Mouse (Mus musculus) heart, adult 9 months (tissue): ENCODE measurements at regions not wholly inside any gene's neighbourhood (a gene's known extent, or its start where the extent isn't known, plus 50 kb on each side); places are given as distances from the start of the nearest gene placed in this dataset.
A peak's percentile ranks its signal among the peaks of the same experiment; 100 is the strongest.

Source experiments
- DNase-seq, 2 experiments: peaks; one replicate each; pipeline ENCODE4 v3.0.0; 2022; ENCODE audit warnings: low spot score in 2 of 2

- DNase-seq = no peak
Observed at GRCm38 (mm10) chr8:128559004-128559662, 126.3 kb upstream of the Itgb1 start.

- DNase-seq = no peak
Observed at GRCm38 (mm10) chr8:128560418-128560817, 125.0 kb upstream of the Itgb1 start.

DNA sequence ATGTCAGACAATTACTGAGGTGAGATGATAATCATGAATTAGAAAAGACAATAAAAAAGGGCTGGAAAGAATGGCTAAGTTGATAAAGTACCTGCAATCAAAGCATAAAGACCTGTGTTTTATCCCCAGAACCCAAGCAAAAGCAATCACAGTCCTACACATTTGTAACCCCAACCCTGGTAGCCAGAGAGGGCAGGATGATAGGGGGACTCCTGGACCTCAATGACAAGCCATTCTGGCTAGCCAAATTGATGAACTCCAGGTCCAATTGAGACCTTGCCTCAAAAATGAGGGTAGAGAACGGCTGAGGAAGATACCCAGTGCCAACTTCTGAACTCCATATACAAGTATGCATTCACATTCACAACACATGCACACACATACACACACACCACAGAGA is 124.4 kb upstream of the Itgb1 start:
- no peak for DNase-seq

GRCm38 (mm10) chr8:128562625-128563024 is 122.8 kb upstream of the Itgb1 start:
- DNase-seq = peak; percentile 65 to 85

GRCm38 (mm10) chr8:128563744-128564143 is 121.7 kb upstream of the Itgb1 start:
- peak; percentile 36 to 67 for DNase-seq

DNA sequence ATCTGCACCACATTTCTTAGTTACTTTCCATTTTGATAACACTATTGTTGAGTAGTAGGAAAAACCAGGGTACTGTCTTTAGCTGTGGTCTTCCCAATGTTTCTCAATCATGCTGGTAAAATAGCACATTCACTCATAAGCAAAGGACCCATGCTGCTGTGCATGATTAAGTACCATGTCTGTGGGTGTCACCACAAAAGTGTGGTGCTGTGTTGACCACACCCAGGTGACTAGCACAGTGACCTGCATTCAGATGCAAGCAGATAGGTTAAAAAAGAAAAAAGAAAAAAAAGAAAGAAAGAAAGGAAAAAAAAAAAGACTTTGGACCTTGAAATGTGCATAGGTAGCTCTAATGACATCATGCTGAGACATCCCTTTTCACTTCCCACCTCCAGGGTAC is 113.2 kb upstream of the Itgb1 start:
- DNase-seq = no peak

DNA sequence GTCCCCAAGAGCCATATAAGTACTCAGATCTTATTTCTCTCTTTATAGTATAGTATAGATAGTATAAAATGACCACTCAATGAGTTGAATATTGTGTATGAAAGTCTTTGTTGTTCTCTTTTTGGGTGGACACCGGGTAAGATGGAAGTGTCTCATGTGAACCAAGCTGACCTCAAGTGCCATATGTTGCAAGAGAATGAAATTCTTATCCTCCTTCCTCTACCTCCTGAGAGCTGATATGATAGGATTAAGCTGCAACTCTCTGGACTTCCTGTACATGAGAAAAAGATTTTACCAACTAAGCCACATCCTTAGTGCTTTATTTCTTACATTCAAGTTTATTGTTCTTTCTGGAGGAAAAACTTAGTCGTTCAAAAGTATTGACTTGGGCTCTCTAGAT is 91.3 kb upstream of the Itgb1 start:
- DNase-seq = no peak

DNA sequence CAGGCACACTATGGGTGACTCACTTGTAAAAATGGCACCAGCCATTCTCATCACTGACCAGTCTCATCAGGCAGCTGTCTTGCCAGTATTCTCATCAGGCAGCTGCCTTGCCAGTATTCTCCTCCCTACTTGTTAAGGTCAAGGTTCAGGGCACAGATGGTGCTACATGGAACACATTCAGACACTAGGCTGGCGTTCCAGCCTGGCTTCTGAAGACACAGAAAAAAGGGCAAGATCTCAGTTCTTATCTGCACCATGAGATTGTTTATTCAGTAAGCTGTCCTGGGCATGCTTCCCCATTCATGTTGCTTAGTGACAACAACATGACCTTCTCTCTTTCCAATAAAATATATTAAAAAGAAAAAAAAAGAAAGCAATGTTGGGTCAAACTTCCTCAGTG is 90.7 kb upstream of the Itgb1 start:
- DNase-seq = no peak

- no peak for DNase-seq
Observed at GRCm38 (mm10) chr8:128605588-128605987, 79.9 kb upstream of the Itgb1 start.

DNA sequence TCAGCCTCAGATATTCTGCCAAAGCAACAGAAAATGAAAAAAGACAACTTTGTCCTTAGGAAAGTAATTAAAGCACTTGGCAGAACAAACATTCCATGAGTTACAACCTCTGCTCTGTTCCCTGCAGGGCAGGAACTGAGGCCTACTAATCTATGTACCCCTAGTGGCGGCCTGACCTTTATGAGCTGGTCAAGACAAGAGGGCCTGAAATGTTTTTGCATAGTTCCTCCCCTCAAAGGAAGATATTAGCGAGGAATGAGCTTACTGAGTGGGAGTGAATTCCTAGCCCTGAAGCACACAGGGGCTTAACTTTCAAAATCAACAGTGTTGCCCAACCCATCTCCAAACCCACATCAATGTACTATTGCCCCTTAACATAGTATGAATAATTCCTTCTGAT is 76.6 kb upstream of the Itgb1 start:
- no peak for DNase-seq

DNA sequence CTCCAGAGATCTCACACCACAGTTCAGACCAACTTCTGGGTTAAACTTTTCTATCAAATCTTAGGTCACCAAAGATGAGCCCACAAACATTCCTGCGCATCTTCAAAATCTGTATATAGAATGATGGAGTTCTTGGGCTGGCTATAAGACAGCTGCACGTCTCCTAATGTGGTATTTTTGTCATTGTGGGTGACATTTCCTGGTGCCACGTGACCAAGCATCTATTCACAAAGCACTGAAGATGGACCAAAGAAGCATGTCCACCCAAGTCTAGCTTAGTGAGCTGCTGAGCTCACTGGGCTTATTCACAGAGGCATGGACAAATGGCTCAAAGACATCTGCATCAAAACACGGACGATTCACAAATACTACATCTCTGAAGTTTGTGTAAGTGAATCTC is 72.8 kb upstream of the Itgb1 start:
- DNase-seq = no peak

DNA sequence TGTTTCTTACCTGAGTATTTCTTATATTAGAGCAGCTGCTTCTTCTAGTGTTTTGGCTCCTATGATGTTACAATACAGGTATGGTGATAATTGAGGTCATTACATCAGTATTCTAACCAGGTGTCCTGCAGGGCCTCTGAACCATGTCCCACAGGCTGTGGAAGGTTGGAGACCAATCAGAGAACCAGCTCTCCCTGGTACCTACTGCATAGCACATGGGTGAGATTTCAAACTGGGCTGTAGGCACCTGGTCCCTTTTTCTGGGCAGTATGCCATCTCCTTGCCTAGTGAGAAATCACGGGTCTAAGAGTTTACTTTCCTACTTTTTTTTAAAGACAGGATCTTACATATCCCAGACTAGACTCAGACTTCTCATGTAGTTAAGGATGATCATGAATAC is 67.6 kb upstream of the Itgb1 start:
- DNase-seq = no peak

DNA sequence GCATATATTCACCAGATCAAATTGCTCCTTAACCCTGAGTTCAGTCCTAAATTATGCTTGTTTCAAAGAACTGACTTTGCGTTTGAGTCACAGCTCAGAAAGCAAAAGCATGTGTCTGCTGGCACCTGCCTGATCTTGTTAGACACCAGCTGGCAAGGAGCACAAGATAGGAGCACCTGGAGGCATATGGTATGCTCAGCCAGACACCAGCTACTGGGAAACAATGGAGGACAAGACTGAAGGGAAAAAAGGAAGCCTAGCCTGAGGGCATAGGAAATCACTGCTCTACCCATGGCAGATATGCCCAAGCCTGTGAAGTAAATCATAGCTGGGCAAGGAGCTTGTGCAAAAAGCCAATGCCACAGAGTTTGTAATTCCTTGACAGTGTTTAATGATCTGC is 66.4 kb upstream of the Itgb1 start:
- DNase-seq = no peak
